In the genomic region with DNA sequence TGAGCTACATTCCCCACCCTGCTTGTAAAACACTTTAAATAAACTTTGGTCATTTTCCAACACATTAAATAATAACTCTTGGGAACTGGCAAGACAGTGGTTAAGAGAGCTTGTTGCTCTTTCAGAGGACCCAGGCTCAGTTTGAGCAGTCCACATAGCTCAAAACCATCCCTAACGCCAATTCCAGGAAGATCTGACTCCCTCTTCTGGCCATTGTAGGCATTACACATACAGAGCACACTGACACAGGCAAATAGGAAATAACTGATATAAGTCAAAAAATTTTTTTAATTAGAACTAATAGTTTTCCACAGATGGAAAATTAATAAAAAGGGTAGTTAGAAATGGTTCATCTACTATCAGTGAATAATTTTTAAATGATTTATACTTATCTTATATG, we compare ENCODE assay signal across 9 mouse cellular contexts.
A peak's percentile ranks its signal among the peaks of the same experiment; 100 is the strongest.
DNase-seq lines count a peak whose midpoint lies in the region; ATAC-seq lines count a peak whose summit lies in the region.
"Had no signal": no experiment of that assay in that cellular context is flagged by ENCODE, and none has a peak within 500 bp of the region (broad histone marks: within the 10 kb centered on the region; RNA-seq: fewer than 3 reads in every experiment).

No protein-coding gene starts in this region.

- H3K36me3 ChIP-seq in kidney, embryonic 14.5 days (ENCODE audit: control insufficient read depth, insufficient read depth, low read length), result no peaks in the 10 kb centered on the region
- H3K36me3 ChIP-seq: lung, embryonic 15.5 days had no signal

- H3K4me1 ChIP-seq in kidney, embryonic 14.5 days (ENCODE audit: control insufficient read depth, insufficient read depth, low read length), result no peaks in the 10 kb centered on the region
- H3K4me1 ChIP-seq: lung, embryonic 15.5 days had no signal

- H3K27me3 ChIP-seq in kidney, embryonic 14.5 days (ENCODE audit: control insufficient read depth, insufficient read depth, low read length), result no peaks in the 10 kb centered on the region
- H3K27me3 ChIP-seq: lung, embryonic 15.5 days had no signal

- no peak overlapping the region for H3K4me3 ChIP-seq in kidney, embryonic 14.5 days (ENCODE audit: low read length)
- H3K4me3 ChIP-seq: lung, embryonic 15.5 days had no signal

- H3K4me2 ChIP-seq in kidney, embryonic 14.5 days (replicated peaks; ENCODE audit: low read depth, low read length), result no peak overlapping the region
- H3K4me2 ChIP-seq: lung, embryonic 15.5 days had no signal

- no peak overlapping the region for H3K9ac ChIP-seq in kidney, embryonic 14.5 days (ENCODE audit: low read depth, low read length)
- H3K9ac ChIP-seq: lung, embryonic 15.5 days had no signal

- H3K9me3 ChIP-seq in kidney, embryonic 14.5 days (ENCODE audit: control insufficient read depth, low read length), result no peaks in the 10 kb centered on the region
- H3K9me3 ChIP-seq: lung, embryonic 15.5 days had no signal

- peak; percentile 19 for DNase-seq in adrenal gland, postnatal 14 days
- no peak for DNase-seq in adrenal gland, adult 2 months
- peak; percentile 23 for DNase-seq in kidney, adult 9 months
- DNase-seq in B cell, adult 2 months, result peak; percentile 42 to 53
- DNase-seq in kidney, postnatal 10 days, result peak; percentile 23
- no peak for DNase-seq in adrenal gland, adult 18-20 months (ENCODE audit: low spot score in 2 of 2)

- H3K27ac ChIP-seq in kidney, embryonic 14.5 days (ENCODE audit: low read depth, low read length), result no peak overlapping the region
- H3K27ac ChIP-seq: lung, embryonic 15.5 days had no signal

- ATAC-seq in kidney, embryonic 14.5 days (ENCODE audit: low FRiP score, low TSS enrichment), result no peak
- ATAC-seq in erythroblast, adult 5-6 weeks (replicated peaks; ENCODE audit: low FRiP score, poor library complexity, severe bottlenecking), result no peak

- WGBS in kidney, embryonic 14.5 days, result 29% methylated on average over 1 of the region's 1 CpGs

Comparison
In these comparisons a context has a peak if more than half of its experiments do, and no peak if none do; other contexts are left out.
1. DNase-seq: peak in adrenal gland, postnatal 14 days (single experiment), kidney, adult 9 months (single experiment), B cell, adult 2 months (2 of 2) and kidney, postnatal 10 days (single experiment); none in adrenal gland, adult 2 months (single experiment) and adrenal gland, adult 18-20 months (0 of 2).